Mouse (Mus musculus) C2C12 (cell line): ENCODE results near the gene Ubiad1.

Experiments used
- CTCF ChIP-seq: IDR thresholded peaks from one replicate; pipeline ENCODE4 v1.5.1; 2011; ENCODE audit not compliant: control insufficient read depth, insufficient read depth, insufficient read length
- MAX ChIP-seq: IDR thresholded peaks from one replicate; pipeline ENCODE4 v1.6.1; 2011; ENCODE audit warnings: mild to moderate bottlenecking, control low read depth
- MYOD1 ChIP-seq: IDR thresholded peaks from one replicate; pipeline ENCODE4 v1.6.1; 2011; ENCODE audit warnings: low read depth; ENCODE audit not compliant: control insufficient read depth, insufficient read length
- USF1 ChIP-seq: IDR thresholded peaks from one replicate; pipeline ENCODE4 v1.6.1; 2011; ENCODE audit warnings: low read depth, mild to moderate bottlenecking, control low read depth, moderate library complexity

DNA sequence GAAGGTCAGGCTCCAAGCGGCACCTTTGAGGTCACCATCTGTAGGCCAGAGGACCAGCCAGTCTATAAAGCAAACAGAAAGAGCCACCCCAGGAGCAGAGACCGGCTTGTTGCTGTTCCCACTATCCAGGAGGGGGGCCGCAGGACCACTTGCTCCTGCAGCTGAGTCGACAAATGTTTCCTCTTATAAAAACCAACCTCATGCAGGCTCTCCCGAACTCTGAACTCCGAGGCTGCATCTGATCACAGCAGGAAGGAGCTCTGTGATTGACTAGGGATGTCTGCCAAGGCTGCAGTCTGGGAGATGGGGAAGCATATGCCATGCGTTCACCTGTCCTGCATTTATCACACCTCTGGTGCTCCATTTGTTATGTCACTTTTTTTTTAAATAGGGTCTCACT lies 49.4 kb downstream of the Ubiad1 start:
- TF ChIP-seq CTCF (no peak), USF1 (no peak), MYOD1 (no peak), MAX (no peak)
